Mouse (Mus musculus): ENCODE results near the gene Rell1.

GRCm38 (mm10) chr5:63907513-63907912 is 61.2 kb downstream of the Rell1 start:
- TF ChIP-seq CTCF (IDR thresholded peaks at IDR 0.05; ENCODE audit: low read depth) (no peak), EP300 (IDR thresholded peaks at IDR 0.05; ENCODE audit: low read depth) (no peak)

All from heart, postnatal 0 days (tissue).